Mouse (Mus musculus): ENCODE measurements around the gene Otulinl.

The Otulinl gene

DNA sequence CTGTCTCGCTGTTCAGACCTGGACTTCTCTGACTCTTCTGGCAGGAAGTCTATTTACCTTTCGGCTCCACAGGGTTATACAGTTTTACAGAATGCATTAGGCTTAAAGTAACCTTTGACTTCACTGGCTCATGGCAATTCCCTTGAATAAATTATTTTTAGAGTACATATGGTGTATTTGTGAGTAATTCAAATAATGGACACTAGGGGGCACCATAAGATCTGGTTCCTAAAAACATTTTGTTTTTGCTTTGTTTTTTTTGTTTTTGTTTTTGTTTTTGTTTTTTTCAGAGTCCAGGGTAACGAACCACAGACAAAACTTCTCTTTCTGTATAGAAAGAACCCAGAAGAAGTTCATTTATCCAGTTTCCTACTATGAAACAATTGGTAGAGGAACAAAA, 33.7 kb downstream of the Otulinl start:
- DNase-seq = no peak

DNA sequence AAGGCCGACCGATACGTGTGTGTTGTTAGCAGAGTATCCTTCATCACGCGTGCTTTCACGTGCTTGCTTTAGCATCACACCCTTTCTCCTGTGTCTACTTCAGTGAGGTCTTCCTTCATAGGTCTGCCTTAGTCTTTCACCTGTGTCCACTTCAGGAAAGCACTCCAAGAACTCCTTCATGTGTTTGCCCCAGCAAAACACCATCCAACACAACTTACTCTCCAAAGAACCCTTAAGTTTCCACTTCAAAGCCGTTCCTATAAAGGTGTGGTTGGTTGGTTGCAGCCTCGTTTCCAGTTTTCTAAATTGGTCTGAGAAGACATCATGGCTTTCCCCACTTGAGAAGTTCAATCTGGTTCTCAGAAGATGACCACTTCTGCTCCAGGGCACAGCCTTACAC, 34.7 kb downstream of the Otulinl start:
- no peak for DNase-seq

DNA sequence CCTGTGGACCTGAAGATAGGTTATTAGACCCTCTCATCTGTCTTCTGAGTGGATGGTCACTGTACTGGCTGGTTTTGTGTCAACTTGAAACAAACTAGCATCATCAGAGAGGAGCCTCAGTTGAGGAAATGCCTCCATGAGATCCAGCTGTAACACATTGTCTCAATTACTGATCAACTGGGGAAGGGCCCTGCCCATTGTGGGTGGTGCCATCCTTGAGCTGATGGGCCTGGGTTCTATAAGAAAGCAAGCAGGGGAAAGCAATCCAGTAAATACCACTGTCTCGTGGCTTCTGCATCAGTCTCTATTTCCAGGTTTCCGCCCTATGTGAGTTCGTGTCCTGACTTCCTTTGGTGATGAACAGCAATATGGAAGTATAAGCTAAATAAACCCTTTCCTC, 36.1 kb downstream of the Otulinl start:
- DNase-seq = no peak

DNA sequence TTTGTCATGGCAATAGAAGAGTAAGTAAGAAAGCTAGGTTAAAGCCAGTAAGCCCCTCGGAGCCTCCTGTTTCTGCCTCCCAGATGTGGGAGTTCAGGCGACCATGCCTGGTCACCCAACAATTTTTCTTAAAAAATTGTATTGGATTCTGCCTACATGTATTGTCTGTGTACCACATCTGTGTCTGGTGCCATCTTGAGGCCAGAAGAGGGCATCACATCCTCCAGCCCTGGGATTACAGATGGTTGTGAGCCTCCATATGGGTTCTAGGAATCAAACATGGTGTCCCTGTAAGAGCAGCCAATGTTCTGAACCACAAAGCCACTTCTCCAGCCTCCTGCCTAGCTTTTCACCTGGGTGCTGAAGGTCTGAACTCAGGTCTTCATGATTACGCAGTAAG, 38.5 kb downstream of the Otulinl start:
- DNase-seq = peak; percentile 54

DNA sequence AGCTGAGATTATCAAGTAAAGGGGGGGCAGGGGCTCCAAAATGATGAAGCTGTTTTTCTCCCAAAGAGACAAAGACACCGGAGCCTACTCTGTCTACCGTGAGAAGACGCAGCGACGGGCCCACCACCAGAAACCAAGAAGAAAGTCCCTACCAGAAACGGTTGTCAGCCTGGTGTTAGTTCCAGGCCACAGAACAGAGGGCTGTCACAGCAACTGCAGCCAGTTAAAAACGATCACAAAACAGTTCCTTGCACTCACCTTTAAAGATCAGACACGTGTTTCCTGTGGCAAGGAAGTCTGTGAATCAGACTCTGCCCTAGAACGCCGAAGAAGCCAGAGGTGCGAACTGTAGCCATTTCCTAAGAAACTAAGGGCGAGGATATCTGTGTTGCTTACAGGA, 40.2 kb downstream of the Otulinl start:
- no peak for DNase-seq

DNA sequence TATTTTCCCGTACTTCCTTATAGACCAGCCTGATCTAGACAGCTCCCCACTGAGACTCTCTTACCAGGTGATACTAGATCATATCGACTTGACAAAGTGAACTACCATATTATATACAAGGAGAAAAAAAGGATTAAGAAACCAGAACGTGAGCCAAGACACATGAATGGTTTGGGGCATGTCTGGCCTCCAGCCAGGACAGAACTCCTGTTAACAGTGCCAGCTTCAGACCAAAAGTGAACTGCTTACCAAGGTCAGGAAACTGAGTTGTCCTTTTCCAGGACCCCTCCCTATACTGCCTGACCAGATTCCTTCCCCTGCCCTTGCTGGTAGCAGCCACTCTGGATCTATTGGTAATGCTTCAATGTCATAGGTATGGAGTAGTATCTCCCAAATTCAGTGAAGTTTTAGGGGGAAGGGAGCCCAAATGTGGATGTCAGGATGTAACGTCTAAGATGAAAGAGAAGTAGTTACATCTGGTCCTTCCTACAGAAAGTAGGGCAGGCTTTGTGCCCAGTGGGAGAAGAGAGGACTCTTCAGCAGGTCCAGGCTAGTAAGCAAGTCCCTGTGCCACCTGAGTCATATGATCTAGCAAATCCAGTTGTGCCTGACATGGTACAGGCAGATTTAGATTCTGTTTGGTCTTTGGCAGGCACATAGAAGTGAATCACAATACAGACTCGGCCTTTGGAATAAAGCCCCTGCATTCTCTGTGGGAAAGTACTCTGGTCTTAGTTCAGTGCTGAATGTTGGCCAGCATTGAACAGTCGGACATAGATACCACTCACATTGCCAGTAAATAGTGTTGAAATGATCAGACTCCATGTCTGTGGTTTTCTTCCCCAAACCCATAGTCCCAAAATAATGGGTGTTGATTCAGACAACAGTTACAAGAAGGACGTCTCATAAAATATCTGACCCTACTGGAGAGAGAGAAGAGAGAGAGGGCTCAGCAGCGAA, 47.2 kb downstream of the Otulinl start:
- peak; percentile 48 for DNase-seq

DNA sequence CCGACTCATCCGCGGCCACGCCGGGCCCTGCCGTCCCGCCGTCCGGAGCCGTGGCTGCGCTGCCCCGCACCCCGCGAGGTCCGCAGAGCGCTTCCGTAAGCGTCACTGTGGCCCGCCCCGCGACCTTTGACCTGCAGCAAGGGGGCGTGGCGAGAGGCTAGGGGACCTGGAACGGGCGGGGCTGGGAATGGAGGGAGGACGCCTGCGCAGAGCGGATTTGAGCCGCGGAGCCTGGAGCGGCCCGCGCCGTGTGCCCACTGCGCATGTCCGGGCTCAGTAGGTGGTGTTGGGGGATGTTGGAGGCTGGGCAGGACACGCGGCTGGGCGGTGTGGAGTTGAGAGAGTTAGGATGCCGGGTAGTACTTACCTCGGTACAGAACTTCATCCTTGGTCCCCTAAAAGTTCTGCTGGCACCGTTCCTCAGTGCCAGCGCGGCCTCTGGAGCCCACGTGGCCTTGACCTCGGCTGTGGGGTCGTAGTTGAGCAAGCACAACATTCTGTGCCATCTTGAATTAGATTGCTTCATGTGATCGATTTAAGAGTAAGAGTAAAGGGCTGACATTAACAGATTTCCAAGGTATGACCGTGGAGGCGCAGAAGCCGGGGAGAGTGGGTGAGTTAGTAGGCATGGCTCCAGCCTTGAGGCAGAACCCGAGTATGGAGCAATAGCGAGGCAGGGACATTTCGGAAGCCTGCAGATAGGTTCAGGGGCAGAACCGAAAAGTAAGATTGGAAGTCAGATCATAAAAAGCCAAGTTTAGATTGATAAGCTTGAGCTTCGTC, 50.6 kb downstream of the Otulinl start, which contains the start of gene Otulin:
Gene Otulin, minus strand, starts transcription at position 93 of the 783 bp plus-strand sequence.
- DNase-seq = peak; percentile 99

DNA sequence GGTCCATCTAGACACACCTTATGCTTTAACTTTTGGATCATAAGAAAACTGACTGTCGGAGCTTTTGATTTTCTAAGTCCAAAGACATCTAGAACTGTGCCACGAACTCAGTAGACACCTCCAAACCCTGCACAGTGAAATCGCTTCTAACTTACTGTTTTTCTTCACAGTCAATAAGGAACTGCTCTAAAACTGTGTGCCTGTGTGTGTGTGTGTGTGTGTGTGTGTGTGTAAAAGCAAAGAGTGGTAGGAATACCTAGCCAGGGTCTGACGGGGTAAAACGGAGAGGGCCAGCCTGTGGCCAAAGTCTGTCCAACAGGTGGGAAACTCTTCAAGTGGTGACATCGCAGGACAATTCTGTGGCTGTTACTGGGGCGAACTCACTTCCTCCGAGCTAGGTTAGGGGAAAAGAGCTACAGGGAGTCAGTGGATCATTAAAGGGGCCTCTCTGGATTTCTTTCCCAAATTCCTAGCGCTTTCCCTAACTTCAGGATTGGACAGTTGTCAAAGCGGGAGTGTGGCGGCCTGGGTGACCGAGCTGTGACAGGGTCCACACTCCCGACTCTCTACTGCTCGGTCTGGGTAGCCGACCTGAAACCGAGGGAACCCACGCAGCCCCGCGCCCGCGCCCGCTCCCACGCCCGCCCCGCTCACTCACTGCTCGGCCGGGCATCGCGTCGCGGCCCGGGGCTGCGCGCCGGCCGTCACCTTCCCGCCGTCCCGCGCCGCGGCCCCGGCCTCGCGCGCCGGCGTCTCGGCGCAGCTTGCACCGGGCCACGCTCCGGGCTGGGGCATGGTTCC, 51.4 kb downstream of the Otulinl start:
- DNase-seq = peak; percentile 18

DNA sequence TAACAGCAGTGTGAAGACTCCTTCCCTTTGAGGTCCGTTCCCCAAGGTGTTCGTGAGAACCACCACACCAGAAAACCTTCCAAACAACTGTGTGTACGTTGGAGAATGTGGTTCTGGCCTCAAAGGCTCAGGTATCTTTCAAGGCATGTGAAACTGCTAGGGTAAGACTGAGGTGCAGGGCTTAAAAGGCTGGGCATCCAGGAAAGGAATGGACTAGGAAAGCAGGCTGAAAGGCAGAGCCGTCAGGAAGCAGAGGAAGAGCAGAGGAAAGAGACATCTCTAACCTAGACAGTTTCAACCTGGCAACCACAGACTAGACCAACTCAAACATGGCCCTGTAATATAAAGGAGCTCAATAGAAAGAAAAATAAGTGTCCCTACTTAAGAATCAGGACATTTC, 52.3 kb downstream of the Otulinl start:
- DNase-seq = no peak

DNA sequence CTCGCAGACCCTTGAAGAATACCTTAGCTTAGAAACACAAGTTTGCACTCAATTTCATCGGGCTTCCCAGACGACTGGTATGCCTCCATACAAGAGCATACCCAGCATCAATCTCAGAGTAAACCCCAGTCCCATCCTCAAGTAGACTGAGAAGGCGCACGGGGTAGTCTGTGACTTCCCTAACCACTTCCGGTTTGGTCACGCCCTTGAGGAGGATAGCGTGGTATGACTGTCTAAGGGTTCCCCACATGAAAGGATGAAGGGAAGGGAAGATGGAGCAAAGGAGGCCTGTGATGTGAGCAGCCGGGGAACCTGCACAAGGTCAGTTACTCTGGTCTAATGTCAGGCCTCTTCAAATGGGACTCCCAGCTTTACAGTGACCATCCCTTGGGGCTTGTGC, 53.6 kb downstream of the Otulinl start:
- no peak for DNase-seq

DNA sequence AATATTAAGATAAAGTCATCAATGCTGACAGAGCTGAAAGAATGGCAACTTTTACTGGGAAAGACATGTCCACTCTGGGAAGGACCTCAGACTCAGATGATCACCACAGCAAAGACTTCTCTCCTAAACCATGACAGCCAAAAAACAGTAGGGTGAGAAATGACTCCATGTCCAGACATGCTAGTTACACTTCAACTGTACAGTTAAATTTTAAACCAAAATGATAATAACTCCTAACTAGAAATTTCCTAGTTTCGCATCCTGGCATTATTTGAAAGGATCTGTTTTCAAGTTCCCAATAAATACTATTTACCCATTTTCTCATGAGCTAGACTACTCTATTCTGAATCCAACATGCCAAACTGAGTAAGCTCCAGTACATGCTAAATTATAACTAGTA, 55.1 kb downstream of the Otulinl start:
- no peak for DNase-seq

DNA sequence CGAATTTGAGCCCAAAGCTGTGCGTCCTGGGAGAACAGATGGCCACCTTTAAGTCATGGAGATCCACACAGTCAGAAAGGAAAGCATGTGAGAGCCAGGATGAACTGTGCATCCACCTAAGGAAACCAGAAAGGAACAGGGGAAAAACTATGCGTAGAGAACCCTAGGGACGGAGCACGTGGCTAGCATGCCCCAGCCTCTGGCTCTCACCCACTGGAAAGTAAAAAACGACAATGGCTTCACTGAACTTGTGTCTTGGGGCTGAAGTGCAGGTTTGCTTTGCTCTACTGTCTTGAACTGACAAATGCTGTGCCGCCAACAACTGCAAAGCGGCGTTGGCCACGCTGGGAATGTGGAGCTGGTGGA, 55.5 kb downstream of the Otulinl start:
- no peak for DNase-seq

DNA sequence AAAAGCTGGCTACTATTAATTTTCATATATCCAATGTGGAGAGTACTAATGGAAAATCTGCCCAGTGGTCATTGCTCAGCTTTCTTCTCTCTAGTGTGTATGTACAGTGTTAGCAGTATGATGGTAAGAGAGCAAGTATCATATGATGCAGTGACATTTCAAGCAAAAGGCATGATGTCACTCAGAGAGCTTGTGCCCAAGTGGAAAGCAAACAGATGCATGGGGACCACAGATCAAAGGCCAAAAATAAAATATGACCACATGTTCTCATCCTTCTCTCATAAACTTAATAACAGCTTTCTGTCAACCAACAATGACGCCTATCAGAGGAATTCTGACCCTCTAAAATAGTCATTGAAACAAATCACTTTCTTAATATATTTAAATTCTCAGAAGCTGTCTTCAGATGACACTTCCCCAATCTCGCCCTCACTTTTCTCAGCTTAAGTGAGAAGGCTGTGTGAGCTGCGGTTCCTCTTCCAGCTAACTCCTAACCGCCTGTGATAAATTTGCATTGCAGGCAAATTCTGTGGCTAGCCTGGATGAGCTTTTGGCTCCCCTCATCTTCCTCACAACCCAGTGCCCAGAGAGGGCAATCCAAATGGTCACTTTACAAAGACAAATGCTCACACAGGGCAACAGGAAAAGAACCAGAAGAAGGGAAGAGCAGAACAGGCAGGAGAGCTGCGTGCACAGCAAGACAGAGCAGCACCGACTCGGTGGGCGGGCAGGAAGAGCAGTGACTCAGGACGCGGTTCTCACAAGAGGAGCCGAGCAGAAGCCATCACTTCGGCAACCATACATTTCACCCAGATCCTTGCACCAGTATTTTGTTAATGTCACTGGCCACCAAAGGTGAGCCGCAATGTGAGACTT, 56.1 kb downstream of the Otulinl start:
- DNase-seq = no peak

DNA sequence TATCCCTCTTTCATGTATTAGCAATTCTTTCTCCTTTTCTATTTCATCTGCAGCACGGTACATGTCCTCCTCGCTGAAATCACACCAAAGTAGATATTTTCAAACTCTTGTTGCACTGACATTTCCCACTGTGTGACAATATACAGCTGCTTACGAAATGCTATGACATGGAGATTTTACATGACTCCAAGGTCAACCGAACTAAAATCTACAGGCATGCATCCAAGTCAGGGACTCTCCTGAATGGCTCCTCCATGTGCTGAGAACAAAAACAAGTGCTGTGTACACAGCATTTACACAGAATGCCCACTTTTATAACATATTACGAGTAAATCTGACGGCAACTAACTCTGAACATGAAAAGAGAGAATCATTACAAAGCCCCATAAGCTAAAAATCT, 58.1 kb downstream of the Otulinl start:
- DNase-seq = no peak

DNA sequence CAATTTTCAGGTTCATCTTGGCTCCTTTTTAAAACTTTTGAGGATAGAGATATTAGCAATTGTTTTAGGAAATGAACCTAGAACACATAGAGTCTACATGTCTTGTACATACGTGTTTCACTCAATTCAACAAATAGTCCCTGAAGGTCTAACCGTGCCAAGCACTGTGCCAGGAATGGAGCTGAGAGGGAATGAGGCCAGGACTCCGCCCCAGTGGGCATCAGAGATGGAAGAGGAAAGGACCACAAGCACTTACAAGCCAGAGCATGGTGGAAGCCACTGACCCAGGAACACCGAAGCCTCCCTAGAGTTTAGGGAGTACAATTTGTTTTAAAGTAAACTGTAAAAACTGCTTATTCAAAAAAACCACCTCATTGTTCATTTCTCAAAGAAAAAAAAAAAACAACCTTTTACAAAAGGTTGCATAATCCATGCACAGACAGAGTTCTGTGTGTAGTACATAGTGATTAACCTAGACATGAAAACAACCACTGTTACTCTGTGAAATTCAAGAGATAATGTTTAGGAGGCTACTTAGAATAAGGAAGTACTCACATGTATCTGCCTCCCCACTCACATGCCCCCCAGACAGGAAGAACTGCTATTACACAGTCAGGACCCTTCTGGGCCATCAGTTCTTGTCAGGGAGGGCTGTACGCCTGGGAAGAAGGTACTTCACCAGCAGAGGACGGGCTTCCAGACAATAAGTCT, 60.7 kb downstream of the Otulinl start:
- DNase-seq = no peak

DNA sequence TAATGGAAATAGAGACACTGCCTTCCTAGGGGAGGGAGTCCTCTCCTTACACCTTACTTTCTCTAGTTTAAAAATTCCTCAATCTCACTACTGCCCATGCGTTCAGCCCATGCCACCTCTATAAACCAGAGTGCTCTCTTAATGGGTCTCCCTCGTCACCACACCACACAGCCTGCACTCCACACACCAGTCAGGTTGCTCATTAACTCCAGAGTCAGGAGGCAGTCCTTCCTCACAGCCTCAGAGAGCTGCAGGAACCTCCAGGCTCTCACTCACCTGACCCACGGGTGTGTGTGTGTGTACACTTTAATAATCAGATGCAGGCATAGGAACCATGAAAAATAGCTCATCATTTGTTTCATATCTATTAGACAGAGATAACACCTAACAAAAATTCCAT, 61.7 kb downstream of the Otulinl start:
- DNase-seq = peak; percentile 65

DNA sequence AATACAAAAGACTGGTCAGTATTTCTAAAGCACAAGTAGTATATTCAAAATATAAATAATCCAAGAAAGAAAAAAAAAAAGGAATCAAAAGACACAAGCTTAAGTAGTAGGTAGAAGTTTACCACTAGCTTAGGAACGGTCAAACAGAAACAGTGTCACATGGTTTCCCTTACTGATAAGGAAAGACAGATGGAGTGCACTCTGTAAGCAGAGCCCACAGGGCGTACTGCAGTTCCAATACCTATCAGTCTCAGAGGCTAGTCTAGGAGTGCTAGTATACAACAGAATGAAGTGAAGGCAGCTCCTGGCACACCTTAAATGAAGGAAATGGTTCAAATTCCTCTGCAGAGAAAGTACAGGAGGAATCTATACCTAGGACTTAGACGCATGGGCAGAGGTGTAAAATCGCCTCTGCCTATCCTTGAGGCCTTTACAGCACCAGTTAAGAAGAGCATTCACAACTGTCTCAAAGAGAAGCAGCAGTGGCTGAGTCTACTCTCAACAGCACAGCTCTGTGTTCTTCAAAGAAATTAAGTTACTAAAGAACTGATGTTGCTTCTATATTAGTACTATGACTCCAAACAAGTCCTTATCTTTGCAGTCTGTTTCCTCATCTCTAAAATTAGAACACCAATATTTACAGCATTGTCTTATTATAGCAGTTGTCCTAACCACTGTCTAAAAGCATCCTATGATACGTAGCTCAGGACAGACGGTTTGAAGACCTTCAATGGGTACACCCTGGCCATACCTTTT, 62.4 kb downstream of the Otulinl start:
- DNase-seq = no peak

DNA sequence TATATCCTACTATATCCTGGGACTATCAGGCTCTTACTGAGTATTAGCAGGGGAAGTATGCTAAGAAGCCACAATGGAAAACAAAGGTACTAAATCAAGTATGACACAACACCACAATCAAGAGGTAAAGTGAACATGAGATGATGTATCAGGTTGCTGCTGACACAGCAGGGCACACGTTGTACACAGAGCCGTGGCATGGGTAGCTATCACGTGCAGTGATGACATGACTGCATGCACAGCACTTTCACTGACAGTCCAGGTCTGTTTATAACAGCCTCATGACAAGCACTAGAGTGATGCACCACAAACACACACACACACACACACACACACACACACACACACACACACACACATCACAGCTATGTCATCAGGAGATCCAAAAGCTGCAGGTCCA, 64.2 kb downstream of the Otulinl start:
- DNase-seq = no peak

DNA sequence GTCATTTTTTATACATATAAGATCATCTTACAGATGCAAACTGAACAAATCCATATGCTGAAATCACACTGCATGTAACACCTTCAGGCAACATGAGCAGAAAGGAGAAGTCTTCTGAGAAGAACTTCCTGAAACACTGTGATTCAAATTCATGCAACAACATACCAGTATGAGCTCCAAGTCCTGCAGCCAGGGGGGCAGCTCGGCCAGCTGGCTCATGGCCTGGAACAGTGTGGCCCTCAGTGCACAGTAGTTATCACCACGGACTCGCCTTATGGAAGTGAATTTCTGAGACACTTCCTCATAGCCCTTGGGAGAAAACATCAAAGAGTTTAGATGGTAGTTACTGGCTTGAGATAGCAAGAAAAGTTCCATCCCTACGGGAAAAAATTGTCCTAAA, 65.2 kb downstream of the Otulinl start:
- DNase-seq = peak; percentile 36

DNA sequence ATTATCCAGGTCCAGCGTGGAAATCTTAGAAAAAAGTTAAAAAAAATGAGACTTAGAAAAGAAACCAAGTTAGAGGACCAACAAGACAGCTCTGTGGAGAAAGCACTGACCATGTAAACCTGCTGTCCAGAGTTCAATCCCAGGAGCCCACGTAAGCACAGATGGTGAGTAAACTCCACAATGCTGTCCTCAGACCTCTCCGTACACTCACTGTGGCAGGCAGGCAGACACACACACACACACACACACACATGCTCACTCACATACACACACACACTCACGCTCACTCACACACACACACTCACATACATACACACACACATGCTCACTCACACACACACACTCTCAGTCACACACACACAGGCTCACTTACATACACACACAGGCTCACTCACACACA, 68.1 kb downstream of the Otulinl start:
- no peak for DNase-seq

All from kidney, postnatal 14 days (tissue).